Comparison of ENCODE assay signal across 9 mouse cellular contexts in the genomic region with DNA sequence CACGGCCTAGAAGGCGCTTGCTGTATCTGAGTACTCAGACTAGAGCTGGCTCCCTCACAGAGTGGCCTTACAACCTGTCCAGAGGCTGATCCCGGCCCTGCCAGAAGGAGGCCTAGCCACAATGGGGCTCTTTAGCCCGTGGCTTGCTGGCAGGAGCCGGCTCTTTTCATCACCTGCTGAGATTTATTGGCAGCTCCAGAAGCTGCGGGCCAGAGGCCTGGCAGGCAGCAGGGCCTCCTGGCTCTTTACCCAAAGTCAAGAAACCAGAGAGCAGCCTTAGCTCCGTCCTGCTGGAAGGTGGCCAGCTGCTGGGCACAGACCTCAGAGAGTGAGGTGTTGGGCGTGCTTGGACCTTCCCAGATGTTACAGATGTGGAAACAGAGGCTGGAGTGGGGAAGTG. TPM values are rescaled to one million over a fixed set of nuclear protein-coding genes. Genes with fewer than 3 reads are reported as not detected.
DNase-seq lines count a peak whose midpoint lies in the region; ATAC-seq lines count a peak whose summit lies in the region.
"Had no signal": no experiment of that assay in that cellular context is flagged by ENCODE, and none has a peak within 500 bp of the region (broad histone marks: within the 10 kb centered on the region; RNA-seq: fewer than 3 reads in every experiment).

No protein-coding gene starts in this region.

- no peak overlapping the region for H3K4me3 ChIP-seq in hindbrain, embryonic 13.5 days
- no peak overlapping the region for H3K4me3 ChIP-seq in hindbrain, embryonic 12.5 days
- H3K4me3 ChIP-seq: neural tube, embryonic 13.5 days had no signal

- H3K27me3 ChIP-seq in hindbrain, embryonic 13.5 days: no peaks in the 10 kb centered on the region
- H3K27me3 ChIP-seq in hindbrain, embryonic 12.5 days: no peaks in the 10 kb centered on the region
- H3K27me3 ChIP-seq: neural tube, embryonic 13.5 days had no signal

- intact Hi-C loops in heart, postnatal 36 days (cut with DNase I): no loop called here

- no peak overlapping the region for H3K4me2 ChIP-seq in hindbrain, embryonic 13.5 days
- no peak overlapping the region for H3K4me2 ChIP-seq in hindbrain, embryonic 12.5 days (replicated peaks)
- H3K4me2 ChIP-seq: neural tube, embryonic 13.5 days had no signal

- no peaks in the 10 kb centered on the region for H3K36me3 ChIP-seq in hindbrain, embryonic 13.5 days
- no peaks in the 10 kb centered on the region for H3K36me3 ChIP-seq in hindbrain, embryonic 12.5 days
- H3K36me3 ChIP-seq: neural tube, embryonic 13.5 days had no signal

- peaks cover 25% of the 10 kb centered on the region for H3K4me1 ChIP-seq in hindbrain, embryonic 13.5 days (replicated peaks)
- peaks cover 33% of the 10 kb centered on the region for H3K4me1 ChIP-seq in hindbrain, embryonic 12.5 days

- H3K9me3 ChIP-seq in hindbrain, embryonic 13.5 days: no peaks in the 10 kb centered on the region
- H3K9me3 ChIP-seq in hindbrain, embryonic 12.5 days (replicated peaks): no peaks in the 10 kb centered on the region
- H3K9me3 ChIP-seq: neural tube, embryonic 13.5 days had no signal

- peak; percentile 18 for DNase-seq in Muller cell, postnatal 12 days (ENCODE audit: inconsistent ontology term)
- peak; percentile 72 to 78 for DNase-seq in cerebellum, postnatal 25 days
- peak; percentile 39 to 48 for DNase-seq in heart, postnatal 36 days
- peak; percentile 92 for DNase-seq in skeletal muscle tissue, adult 2 months (ENCODE audit: low read depth, low spot score)
- DNase-seq in left cerebral cortex, adult 9 months (ENCODE audit: low spot score in 2 of 2): no peak
- no peak for DNase-seq in lung, postnatal 14 days

- WGBS in hindbrain, embryonic 13.5 days: 35% methylated on average over 8 of the region's 8 CpGs
- 33% methylated on average over 8 of the region's 8 CpGs for WGBS in hindbrain, embryonic 12.5 days

- no peak overlapping the region for H3K9ac ChIP-seq in hindbrain, embryonic 13.5 days
- no peak overlapping the region for H3K9ac ChIP-seq in hindbrain, embryonic 12.5 days
- H3K9ac ChIP-seq: neural tube, embryonic 13.5 days had no signal

- peak overlapping the region; percentile 3; the same call in 1 of the 2 replicates for H3K27ac ChIP-seq in hindbrain, embryonic 13.5 days
- H3K27ac ChIP-seq in hindbrain, embryonic 12.5 days: no peak overlapping the region
- H3K27ac ChIP-seq: neural tube, embryonic 13.5 days had no signal

- ATAC-seq in hindbrain, embryonic 13.5 days (ENCODE audit: low FRiP score): no peak
- no peak for ATAC-seq in hindbrain, embryonic 12.5 days (ENCODE audit: low FRiP score)

RNA-seq across cellular contexts. Expression of gene Laptm5, which starts 6.6 kb away (rescaled TPM):
- polyA plus RNA-seq in hindbrain, embryonic 13.5 days (2015; fragmentation: Nextera tagmentation; extraction: Ambion mirVana): 29.4 and 31.4 TPM in 2 replicates
- 22.7 and 23.3 TPM in 2 replicates for polyA plus RNA-seq in hindbrain, embryonic 12.5 days (2016; fragmentation: Nextera tagmentation; extraction: Ambion mirVana)
- total RNA-seq in heart, postnatal 36 days (2021): 10 to 100 TPM; 20.7 to 27.1 TPM

RNA-seq across cellular contexts. Expression of gene Matn1, which starts 37.9 kb away (rescaled TPM):
- polyA plus RNA-seq in hindbrain, embryonic 13.5 days (2015; fragmentation: Nextera tagmentation; extraction: Ambion mirVana): 0.71 and 1.9 TPM in 2 replicates
- polyA plus RNA-seq in hindbrain, embryonic 12.5 days (2016; fragmentation: Nextera tagmentation; extraction: Ambion mirVana): 4.6 and 19.3 TPM in 2 replicates
- total RNA-seq in heart, postnatal 36 days (2021): not detected

Comparison
In these comparisons a context has a peak if more than half of its experiments do, and no peak if none do; other contexts are left out.
1. DNase-seq: peak in Muller cell, postnatal 12 days (single experiment), cerebellum, postnatal 25 days (2 of 2), heart, postnatal 36 days (2 of 2) and skeletal muscle tissue, adult 2 months (single experiment); none in left cerebral cortex, adult 9 months (0 of 2) and lung, postnatal 14 days (single experiment).